Mouse (Mus musculus) forebrain, embryonic 10.5 days (tissue): ENCODE results near the gene Wnt4. TPM values are rescaled to one million over a fixed set of nuclear protein-coding genes. Genes with fewer than 3 reads are reported as not detected.

ENCODE experiments used
- DNase-seq: peaks from one replicate; pipeline ENCODE4 v3.0.0-alpha.2; 2017; ENCODE audit warnings: low spot score; ENCODE audit errors: extremely low spot score
- H3K27ac ChIP-seq: fragments of 300-500 bp; sonication (generic); 2 replicates; pipeline ENCODE4 v1.5.1; 2016; ENCODE audit warnings: mild to moderate bottlenecking
- H3K27me3 ChIP-seq: fragments of 300-500 bp; sonication (generic); 2 replicates; pipeline ENCODE4 v1.6.1; 2016; ENCODE audit warnings: mild to moderate bottlenecking; ENCODE audit not compliant: poor library complexity, severe bottlenecking
- H3K36me3 ChIP-seq: fragments of 300-500 bp; sonication (generic); replicated peaks from 2 replicates; pipeline ENCODE4 v1.6.1; 2016; ENCODE audit warnings: mild to moderate bottlenecking, moderate library complexity
- H3K4me1 ChIP-seq: fragments of 300-500 bp; sonication (generic); 2 replicates; pipeline ENCODE4 v1.6.1; 2016
- H3K4me3 ChIP-seq: fragments of 300-500 bp; sonication (generic); 2 replicates; pipeline ENCODE4 v1.5.1; 2016; ENCODE audit warnings: mild to moderate bottlenecking, moderate library complexity
- H3K9me3 ChIP-seq: fragments of 300-500 bp; sonication (generic); 2 replicates; pipeline ENCODE4 v1.6.1; 2016; ENCODE audit warnings: mild to moderate bottlenecking, moderate library complexity
- WGBS: fragments of 180-500 bp; shearing (Covaris S2); methylation state at CpG from one replicate; pipeline ENCODE4 v1.1.7; 2016; 5-methylcytosine and 5-hydroxymethylcytosine counted together
- polyA plus RNA-seq: library from polyadenylated mRNA; unstranded; fragments of >200 nt; fragmentation: Nextera tagmentation; extraction: Ambion mirVana; gene quantifications from 2 replicates; pipeline ENCODE4 v1.2.1, GENCODE M21; 2016

The Wnt4 gene
- polyA plus RNA-seq, 1 experiment from 2014 or later: 0.81 TPM

DNA sequence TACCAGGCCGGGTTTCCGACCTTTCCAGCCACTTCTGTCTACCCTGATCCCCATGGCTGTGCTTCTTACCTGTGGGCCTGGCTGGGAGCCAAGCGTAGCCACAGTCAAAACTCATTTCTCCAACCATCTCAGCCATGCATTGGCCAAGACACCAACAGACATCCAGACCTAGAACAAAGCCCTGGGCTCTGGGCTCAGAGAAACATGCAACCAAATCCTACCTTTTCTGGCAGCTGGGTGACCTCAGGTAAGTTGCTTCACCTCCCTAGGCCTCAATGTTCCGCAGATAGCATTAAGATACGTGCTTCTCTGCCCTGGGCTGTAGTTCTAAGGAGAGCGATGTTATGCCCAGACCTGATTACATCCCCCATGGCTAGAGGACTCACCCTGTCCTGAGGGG is 15.5 kb upstream of the Wnt4 start:
- no peak overlapping the region for H3K27ac ChIP-seq
- no peak overlapping the region for H3K4me3 ChIP-seq
- WGBS: 87% methylated on average over 6 of the region's 6 CpGs
- no peaks in the 10 kb centered on the region for H3K27me3 ChIP-seq
- no peaks in the 10 kb centered on the region for H3K36me3 ChIP-seq
- DNase-seq: no peak
- H3K4me1 ChIP-seq: peaks cover 13% of the 10 kb centered on the region
- H3K9me3 ChIP-seq: no peaks in the 10 kb centered on the region

DNA sequence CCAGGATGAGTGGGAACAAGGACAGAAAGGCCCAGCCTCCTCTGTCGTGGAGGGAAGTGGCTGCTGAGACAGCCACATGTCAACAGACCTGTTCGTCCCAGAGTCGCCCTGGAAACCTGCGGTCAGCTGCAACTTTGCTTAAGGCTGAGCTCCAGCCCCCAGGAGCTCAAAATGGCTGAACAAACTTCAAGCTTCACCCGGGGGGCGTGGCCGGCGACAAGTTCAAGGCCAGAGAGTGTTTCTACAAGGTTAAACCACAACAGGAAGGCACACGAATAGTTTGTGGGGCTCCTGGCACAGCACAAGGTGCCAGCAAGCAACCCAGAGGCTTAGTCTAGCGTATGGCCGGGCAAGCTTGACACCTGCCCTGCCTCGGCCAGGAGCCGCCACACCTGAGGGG is 13.2 kb upstream of the Wnt4 start:
- no peaks in the 10 kb centered on the region for H3K9me3 ChIP-seq
- peaks cover 13% of the 10 kb centered on the region for H3K4me1 ChIP-seq
- DNase-seq: no peak
- H3K27ac ChIP-seq: no peak overlapping the region
- no peak overlapping the region for H3K4me3 ChIP-seq
- no peaks in the 10 kb centered on the region for H3K36me3 ChIP-seq
- 86% methylated on average over 13 of the region's 13 CpGs for WGBS
- H3K27me3 ChIP-seq: no peaks in the 10 kb centered on the region; the same call in 1 of the 2 replicates

DNA sequence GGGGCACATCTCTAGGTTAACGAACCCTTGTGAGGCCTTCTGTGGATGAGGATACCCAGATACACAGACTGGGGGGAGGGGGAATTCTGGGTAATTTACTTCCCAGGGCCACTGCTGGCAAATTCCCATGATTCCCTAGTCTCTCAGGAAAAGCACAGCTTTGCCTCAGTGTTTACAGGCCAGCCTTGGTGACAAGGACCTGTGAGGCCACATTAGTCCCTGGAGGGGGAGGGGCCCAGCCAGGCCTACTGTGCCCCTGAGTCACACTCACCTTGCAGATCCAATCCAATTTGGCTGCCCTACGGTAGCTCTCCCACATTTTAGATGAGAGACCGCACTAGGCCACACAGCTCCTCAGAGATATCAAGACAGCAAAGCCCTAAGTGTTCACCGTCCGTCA is 12.2 kb upstream of the Wnt4 start:
- no peaks in the 10 kb centered on the region for H3K9me3 ChIP-seq
- H3K36me3 ChIP-seq: no peaks in the 10 kb centered on the region
- WGBS: 81% methylated on average over 5 of the region's 5 CpGs
- H3K4me3 ChIP-seq: no peak overlapping the region
- peaks cover 13% of the 10 kb centered on the region for H3K4me1 ChIP-seq
- DNase-seq: no peak
- no peaks in the 10 kb centered on the region; the same call in 1 of the 2 replicates for H3K27me3 ChIP-seq
- H3K27ac ChIP-seq: peak overlapping the region; percentile 56; the same call in 1 of the 2 replicates

DNA sequence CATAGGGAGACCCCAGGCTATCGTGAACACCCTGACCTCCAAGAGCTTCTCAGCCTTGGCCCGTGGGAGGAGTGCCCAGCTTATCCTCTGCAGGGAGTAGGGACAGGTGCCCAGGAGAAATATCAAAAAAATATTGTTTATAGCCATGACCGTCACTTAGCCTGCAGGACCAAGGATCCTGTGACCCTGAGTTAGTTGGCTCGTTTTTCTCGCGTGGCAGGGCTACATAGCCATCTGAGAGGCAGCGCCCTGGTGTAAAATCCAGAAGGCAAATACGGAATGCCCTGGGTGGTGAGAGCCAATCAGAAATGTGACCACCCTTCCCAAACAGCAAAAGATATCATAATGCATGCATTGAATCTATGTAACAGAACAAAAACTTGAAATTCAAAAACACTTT is 8.7 kb upstream of the Wnt4 start:
- DNase-seq: no peak
- peaks cover 24% of the 10 kb centered on the region for H3K27me3 ChIP-seq
- no peak overlapping the region for H3K27ac ChIP-seq
- no peaks in the 10 kb centered on the region for H3K36me3 ChIP-seq
- H3K9me3 ChIP-seq: no peaks in the 10 kb centered on the region
- no peak overlapping the region for H3K4me3 ChIP-seq
- WGBS: 86% methylated on average over 8 of the region's 8 CpGs
- peaks cover 14% of the 10 kb centered on the region for H3K4me1 ChIP-seq

DNA sequence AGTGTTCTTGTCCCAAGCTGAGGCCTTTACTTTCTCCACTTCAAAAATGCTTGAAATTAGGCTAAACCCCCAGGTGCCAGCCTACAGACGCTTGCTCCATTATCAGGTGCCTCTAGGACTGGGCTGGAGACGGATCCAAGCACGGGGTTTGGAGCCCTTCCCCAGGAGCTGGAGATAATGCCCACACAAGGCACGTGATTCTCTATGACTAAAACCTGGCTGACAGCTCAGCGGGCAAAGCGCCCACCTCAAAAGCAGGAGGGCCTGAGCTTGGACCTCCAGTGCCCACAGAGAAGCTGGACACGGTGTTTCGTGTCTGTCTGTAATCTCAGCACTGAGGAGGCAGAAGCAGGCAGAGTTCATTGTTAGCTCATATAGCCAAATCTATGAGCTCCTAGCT is 5.4 kb upstream of the Wnt4 start:
- Histone ChIP-seq H3K27ac (no peak overlapping the region), H3K4me3 (no peak overlapping the region), H3K4me1 (peaks cover 24% of the 10 kb centered on the region), H3K36me3 (no peaks in the 10 kb centered on the region), H3K27me3 (peaks cover 58% of the 10 kb centered on the region), H3K9me3 (no peaks in the 10 kb centered on the region)
- WGBS: 81% methylated on average over 8 of the region's 8 CpGs
- no peak for DNase-seq

DNA sequence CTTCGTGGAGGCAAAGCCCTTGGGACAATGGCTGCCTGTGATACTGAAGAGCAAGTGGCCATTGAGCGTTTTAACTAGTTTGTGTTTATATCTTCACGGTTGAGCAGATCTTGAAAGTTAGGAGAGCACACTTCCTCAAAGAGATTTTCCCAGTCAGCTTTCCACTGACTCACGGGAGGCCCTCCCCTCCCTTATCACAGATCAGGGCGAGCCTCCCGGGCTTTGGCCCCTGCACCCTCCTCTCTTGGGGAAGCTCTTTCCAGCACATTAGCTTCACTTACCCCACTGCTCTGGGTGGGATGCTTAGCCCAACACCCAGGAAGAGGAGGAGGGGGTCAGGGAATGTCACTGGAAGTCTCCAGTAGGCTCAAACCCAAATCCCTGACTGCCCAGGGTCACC is 3.0 kb upstream of the Wnt4 start:
- Histone ChIP-seq H3K4me3 (no peak overlapping the region), H3K36me3 (no peaks in the 10 kb centered on the region), H3K27ac (peak overlapping the region; percentile 58; the same call in 1 of the 2 replicates), H3K4me1 (peaks cover 48% of the 10 kb centered on the region), H3K27me3 (peaks cover 82% of the 10 kb centered on the region), H3K9me3 (no peaks in the 10 kb centered on the region)
- 8% methylated on average over 6 of the region's 6 CpGs for WGBS
- no peak for DNase-seq

DNA sequence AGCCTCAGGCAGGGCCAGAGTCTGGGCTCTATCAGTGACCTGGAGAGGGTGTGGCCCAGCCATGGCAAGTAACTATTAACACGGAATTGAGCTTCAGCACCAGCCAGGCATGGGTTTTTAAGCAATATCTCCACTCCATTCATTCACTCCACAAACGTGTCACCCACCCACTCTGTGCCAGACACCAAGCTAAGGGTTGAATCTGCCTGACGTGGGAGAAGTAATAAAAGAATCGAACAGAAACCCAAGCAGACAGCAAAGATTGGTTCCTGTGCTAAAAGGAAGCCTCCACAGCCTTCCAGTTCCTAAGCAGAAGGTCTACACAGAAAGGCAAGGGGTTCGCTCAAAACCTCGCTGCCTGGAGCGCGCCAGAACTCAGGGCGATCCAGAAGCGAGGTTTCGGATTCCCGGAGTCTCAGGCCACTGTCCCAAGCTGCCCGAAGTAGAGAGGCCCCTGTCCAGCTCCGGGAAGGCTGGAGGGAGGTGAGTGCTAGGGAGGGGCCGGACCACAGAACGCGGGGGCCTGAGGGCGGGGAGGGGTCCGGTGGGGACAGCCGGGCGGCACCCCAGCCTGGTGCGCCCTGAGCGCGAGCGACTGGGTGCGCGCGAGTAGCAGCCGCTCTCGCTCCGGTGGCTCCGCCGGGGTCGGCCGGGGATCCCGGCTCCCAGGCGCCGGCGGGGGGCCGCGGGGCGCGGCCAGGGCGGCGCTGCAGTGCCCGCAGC is 685 bp upstream of the Wnt4 start:
- H3K27ac ChIP-seq: peak overlapping the region; percentile 69
- peaks cover 55% of the 10 kb centered on the region for H3K4me1 ChIP-seq
- peak; percentile 30 for DNase-seq
- H3K27me3 ChIP-seq: peaks cover 97% of the 10 kb centered on the region
- no peaks in the 10 kb centered on the region for H3K36me3 ChIP-seq
- WGBS: 1% methylated on average over 46 of the region's 46 CpGs
- peak overlapping the region; percentile 65 for H3K4me3 ChIP-seq
- H3K9me3 ChIP-seq: no peaks in the 10 kb centered on the region

DNA sequence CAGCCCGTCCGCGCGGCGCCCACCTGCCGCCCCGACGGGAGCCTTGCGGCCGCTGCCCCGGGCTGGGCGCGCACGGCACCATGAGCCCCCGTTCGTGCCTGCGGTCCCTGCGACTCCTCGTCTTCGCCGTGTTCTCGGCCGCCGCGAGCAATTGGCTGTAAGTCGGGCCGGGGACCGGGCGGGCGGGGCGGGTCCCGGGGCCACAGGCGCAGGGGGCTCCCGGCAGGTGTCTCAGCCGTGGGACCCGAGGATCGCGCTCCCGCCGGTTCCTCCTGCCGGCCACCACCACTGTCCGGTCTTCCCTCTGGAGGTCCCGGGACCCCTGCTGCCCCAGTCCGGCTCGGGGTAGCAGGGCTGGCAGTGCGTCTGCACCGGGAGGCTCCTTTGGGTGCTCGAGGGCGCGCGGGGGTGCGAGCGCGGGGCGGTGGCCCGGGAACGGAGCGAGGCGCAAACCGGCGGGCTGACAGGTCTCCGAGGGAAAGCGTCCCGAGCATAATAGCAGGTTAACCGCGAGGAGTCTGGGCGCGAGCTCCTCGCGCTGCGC is 383 bp downstream of the Wnt4 start:
- Histone ChIP-seq H3K27me3 (peaks cover 97% of the 10 kb centered on the region), H3K27ac (peak overlapping the region; percentile 76), H3K4me3 (peak overlapping the region; percentile 65), H3K4me1 (peaks cover 60% of the 10 kb centered on the region), H3K9me3 (no peaks in the 10 kb centered on the region), H3K36me3 (no peaks in the 10 kb centered on the region)
- DNase-seq: no peak
- under 1% methylated on average over 63 of the region's 71 CpGs for WGBS

DNA sequence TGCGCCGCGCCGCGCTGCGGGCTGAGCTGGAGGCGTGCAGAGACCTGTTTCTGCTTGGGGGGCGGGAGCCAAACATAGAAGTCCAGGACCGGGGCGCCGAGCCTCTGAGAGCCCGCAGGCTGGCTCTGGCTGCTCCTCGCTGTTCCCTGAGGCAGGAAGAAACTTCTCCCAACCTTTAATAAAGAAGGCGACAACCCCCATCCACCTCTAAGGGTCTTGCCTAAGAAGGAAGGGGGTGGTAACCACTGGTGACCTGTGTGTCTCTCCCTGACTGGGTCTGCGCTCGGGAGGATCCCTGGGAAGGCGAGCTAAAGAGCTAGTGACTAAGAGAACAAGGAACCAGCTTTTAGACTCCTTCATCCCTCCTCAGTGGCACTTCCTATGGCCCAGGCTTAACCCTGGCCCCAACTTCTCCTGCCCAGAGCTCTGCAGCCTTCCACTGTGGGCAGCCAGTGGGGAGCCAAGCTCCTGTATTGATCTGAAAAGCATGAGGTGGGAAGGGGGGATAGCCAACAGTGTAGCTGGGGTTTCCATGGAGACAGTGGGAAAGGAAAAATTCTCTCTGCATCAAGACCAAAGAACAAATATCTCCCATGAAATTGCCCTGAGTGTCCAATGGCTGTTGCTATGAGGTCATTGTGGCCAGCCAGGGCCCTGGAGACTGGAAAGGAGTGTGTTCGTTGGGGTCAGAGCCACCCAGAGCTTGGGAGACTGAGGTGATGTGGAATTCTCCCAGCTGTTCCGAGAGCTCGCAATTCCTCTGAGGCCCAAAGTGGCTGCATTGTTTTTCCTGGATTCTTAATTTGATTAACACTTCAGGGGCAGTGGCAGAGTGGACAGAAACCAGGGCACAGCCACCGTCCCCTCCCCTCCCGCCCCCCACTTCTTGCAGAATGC is 1.1 kb downstream of the Wnt4 start:
- peaks cover 68% of the 10 kb centered on the region for H3K4me1 ChIP-seq
- 1% methylated on average over 22 of the region's 22 CpGs for WGBS
- peak overlapping the region; percentile 76 for H3K27ac ChIP-seq
- H3K27me3 ChIP-seq: peaks cover 100% of the 10 kb centered on the region
- peak; percentile 34 for DNase-seq
- no peaks in the 10 kb centered on the region for H3K36me3 ChIP-seq
- no peaks in the 10 kb centered on the region for H3K9me3 ChIP-seq
- peak overlapping the region; percentile 65 for H3K4me3 ChIP-seq

DNA sequence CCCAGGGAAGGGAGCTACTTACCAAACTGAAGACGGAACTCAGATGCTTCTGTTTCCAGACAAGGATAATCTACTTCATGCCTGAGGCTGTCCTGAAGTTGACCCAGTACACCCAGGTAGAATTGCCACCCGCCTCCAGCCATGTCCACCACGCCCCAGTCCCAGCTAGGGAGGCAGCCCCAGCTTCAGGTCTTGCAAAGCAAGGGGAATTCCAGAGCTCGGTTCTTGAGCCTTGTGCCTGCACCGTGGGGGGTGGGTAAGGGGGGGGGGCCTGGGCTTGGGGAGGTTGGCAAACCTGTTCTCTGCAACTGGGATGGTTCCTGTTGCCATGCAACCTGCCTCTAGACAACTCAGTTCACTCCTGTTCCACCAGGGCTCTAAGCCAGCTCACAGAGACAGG is 2.1 kb downstream of the Wnt4 start:
- no peaks in the 10 kb centered on the region for H3K36me3 ChIP-seq
- H3K4me3 ChIP-seq: no peak overlapping the region
- WGBS: 11% methylated on average over 5 of the region's 5 CpGs
- H3K9me3 ChIP-seq: no peaks in the 10 kb centered on the region
- H3K27ac ChIP-seq: no peak overlapping the region
- H3K27me3 ChIP-seq: peaks cover 100% of the 10 kb centered on the region
- no peak for DNase-seq
- H3K4me1 ChIP-seq: peaks cover 60% of the 10 kb centered on the region

DNA sequence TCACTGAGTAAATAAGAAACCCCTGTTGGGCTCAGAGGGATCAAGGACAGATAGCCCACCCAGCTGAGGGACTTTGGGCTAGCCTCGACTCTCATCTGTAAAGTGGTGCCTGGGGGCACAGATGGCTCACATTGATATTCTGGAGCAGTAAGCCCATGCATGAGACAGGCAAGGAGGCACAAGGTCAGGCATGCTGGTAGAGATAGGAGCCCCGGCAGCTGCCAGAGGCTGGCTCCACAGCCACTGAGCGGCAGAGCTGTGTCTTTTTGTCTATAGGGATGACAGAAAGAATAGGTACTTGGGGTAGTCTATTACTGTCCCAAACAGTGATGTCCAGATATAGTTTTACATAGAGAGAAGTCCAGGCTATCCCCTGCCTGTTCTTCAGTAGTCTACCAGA is 4.0 kb downstream of the Wnt4 start:
- no peak for DNase-seq
- WGBS: 76% methylated on average over 3 of the region's 3 CpGs
- H3K27me3 ChIP-seq: peaks cover 96% of the 10 kb centered on the region
- no peak overlapping the region for H3K27ac ChIP-seq
- no peaks in the 10 kb centered on the region for H3K36me3 ChIP-seq
- peaks cover 58% of the 10 kb centered on the region for H3K4me1 ChIP-seq
- no peaks in the 10 kb centered on the region for H3K9me3 ChIP-seq
- no peak overlapping the region for H3K4me3 ChIP-seq

DNA sequence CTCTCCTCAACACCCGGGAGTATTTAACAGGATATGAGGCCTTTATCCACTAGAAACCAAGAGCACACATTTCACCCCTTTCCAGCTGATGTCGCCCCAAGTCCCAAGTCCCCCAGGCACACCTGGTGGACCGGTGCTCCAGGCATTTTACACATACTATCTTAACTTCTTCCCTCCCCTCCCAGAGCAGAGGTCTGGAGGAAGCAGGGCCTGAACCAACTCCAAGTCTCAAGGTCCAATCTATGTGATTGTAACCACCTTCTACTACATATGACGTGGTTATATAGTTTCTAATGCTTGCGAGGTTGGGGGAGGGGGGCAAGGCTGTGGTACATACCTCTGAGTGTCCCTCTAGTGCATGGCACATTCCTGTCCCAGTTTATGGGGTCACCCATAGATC is 4.8 kb downstream of the Wnt4 start:
- Histone ChIP-seq H3K36me3 (no peaks in the 10 kb centered on the region), H3K9me3 (no peaks in the 10 kb centered on the region), H3K4me1 (peaks cover 52% of the 10 kb centered on the region), H3K27me3 (peaks cover 87% of the 10 kb centered on the region), H3K4me3 (no peak overlapping the region), H3K27ac (no peak overlapping the region)
- WGBS: 78% methylated on average over 5 of the region's 5 CpGs
- DNase-seq: no peak
